Mouse (Mus musculus) frontal cortex, postnatal 36 days (tissue): ENCODE data around the gene Zfp263.

ENCODE experiments used
- DNase-seq, 2 experiments: peaks; one replicate each; pipeline ENCODE4 v3.0.0; 2022; ENCODE audit warnings: low spot score in 2 of 2

Zfp263 gene

DNA sequence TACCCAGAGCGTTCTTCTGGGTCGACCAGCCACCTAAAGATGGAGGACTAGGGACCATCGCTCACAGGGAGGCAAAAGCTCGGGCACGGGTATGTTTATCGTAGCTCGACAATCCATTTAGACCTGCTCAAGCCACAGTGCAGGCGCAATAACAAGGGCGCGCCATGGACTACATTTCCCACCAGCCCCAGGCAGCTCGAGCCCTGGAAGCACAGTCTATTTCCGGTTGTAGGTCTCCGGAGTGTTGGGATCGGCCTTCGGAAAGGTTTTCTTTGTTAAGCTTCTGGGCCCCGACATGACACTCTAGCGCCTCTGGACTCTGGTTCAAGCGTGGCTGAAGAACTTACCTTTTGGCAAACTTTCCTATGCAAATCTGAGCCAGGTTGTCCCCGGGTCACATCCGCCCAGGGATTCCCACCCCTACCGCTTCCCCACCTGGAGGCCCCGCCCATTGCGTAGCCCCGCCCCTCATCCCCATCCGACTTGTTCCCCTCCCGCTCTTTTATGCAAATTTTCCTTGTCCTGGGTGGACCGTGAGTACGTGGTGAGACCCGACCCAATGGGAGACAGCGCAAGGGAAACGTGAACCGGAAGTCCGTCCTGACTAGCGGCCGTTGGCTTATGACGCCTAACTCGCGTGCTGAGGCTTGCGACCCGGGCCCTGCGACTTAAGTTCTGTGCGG lies at the start of gene Zfp263:
Gene Zfp263, plus strand, starts transcription at position 591 of the 683 bp plus-strand sequence.
- DNase-seq, result peak; percentile 93 to 96

DNA sequence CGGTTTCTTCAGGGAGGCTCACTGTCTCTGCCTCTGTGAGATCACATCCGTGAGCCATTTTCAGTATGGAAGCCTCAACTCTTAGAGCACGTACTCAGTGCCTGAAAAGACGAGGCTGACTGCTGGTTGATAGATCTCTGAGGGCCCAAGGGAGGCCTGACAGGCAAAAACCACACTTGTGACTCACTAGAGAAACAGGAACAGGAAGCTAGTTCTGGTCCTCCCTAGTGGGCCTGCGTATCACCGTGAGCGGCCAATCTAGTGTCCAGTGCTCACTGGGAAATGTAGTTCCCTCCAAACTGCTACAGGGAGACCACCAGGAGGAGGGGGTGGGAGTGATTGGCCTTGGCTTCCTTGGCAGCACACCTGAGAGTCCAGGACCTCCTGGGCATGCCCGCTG lies 44.6 kb upstream of the Zfp263 start:
- DNase-seq, result no peak

- DNase-seq, result no peak
Observed at GRCm38 (mm10) chr16:3700893-3701292, 43.0 kb upstream of the Zfp263 start.

GRCm38 (mm10) chr16:3706680-3707079 lies 37.2 kb upstream of the Zfp263 start:
- DNase-seq, result no peak

GRCm38 (mm10) chr16:3714731-3715130 lies 29.2 kb upstream of the Zfp263 start:
- no peak for DNase-seq

DNA sequence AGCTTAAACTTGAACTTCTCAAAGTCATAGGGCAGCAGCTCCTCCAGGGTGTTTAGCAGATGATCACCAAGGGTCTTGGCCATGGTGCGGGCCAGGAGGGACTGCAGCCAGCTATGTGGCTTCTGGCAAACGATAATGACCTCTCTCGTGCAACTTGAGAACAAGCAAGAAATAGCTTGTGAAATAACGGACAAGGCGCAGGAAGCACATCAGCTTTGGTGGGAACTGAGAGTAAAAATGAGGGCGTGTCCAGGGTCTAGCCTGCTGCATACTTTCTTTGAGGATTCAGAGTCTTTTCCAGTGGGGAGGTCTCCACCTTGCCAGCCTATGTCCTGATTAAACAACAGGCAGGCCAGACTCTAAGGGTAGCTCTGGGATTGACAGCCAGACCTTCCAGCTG lies 25.9 kb upstream of the Zfp263 start, which contains the start of gene Mefv:
Gene Mefv, minus strand, starts transcription at position 118 of the 400 bp plus-strand sequence.
- DNase-seq, result no peak

GRCm38 (mm10) chr16:3723231-3723630 lies 20.7 kb upstream of the Zfp263 start:
- no peak for DNase-seq

DNA sequence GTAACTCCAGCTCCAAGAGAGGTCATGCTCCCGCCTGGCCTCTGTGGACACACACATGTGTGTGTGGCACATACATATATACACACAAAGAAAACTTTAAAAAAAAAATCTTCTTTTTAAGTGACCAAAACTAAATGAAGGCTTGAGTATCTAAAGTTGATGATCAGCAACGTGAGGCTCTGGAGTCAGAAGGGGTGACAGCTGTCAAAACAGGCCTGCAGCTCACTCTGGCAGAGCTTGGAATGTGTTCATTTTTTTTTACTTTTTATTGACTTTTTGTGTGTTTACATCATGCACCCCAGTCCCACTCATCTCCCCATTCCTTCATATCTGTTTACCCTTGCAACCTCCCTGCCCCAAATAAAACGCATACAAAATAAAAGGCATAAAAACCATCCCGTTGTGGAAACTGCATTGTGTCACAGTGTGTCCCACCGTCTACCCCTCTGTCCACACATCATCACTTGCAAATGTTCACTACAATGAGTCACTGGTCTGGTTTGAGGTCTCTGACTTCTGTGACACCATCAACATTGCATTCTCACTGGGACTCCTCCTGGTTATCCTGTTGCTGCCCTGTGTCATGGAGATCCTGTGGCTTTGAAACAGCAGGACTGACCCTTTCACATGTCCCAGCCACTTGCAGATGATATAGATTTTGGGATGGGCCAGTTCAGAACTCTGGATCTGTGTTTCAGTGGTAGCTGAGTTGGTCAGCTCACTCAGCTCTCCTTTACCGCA lies 15.7 kb upstream of the Zfp263 start:
- no peak for DNase-seq

DNA sequence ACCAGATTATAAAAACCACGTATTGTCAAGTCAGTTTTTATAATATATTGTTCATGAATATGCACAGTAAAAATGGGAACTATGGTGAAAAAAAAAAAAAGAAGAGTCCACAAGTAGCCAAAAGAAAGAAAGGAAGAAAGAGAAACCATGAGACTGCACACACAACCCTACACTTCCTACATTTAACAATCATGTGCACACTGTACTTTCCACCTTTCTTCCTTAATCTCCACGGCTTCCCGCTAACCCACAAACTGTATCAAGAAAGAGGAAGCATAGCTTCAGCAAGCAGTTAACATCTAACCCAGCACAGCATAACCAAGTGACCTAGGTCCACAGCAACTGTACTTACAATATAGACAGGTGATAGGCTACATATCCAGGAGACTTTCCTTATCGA lies 11.3 kb upstream of the Zfp263 start:
- DNase-seq, result no peak

DNA sequence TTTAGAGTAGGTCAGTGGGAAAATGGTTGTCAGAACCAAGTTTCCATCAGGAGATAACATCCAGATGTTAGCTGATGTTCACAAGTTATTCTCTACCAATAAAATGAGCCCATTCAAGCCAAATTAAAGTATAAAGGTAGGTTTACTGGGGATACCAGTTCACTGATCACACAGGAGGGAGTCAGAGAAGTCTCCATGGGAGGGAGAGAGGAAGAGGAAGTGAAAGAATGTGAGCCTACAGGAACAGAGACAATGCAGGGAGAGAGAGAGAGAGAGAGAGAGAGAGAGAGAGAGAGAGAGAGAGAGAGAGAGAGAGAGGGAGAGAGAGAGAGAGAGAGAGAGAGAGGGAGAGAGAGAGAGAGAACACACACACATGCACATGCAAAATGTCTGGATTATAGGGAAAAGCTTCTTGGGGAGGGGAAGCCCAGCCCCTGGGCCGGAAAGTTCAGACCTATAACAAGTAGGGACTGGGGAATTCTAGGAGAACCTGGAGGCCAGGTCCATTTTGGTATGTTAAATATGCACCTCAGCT lies 10.6 kb upstream of the Zfp263 start:
- no peak for DNase-seq

DNA sequence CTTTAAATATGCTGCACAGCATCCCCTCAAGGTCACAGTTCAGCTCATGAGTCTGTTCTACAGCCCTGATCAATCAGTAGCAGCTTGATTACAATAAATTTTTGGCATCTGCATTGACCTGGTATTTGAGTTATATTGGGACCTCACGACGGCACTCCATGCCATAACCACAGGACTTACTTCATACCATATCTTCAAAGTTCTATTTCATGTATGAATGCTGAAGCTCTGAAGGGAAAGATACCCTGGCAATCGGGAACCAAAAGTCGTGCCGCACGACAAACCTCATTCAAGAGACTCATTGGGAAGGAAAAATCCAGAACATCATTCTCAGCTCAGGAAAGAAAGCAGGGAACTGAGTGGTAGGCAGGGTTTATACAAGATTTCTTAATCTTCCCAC lies 1.4 kb upstream of the Zfp263 start:
- no peak for DNase-seq

DNA sequence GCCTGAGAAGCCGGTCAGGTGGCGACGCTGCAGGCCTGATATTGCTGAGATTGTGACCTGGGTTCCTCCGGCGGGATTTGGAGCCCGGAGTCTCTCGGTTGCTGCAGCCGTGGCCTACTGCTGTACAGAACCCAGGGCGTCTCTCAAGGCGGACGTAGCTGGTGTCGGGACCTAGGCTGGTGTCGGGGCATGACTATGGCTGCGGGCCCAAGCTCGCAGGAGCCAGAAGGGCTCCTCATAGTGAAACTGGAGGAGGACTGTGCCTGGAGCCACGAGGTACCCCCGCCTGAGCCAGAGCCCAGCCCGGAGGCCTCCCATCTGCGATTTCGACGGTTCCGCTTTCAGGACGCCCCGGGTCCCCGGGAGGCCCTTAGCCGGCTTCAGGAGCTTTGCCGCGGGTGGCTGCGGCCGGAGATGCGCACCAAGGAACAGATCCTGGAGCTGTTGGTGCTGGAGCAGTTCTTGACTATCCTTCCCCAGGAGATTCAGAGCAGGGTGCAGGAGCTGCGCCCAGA lies 350 bp downstream of the Zfp263 start:
- no peak for DNase-seq

DNA sequence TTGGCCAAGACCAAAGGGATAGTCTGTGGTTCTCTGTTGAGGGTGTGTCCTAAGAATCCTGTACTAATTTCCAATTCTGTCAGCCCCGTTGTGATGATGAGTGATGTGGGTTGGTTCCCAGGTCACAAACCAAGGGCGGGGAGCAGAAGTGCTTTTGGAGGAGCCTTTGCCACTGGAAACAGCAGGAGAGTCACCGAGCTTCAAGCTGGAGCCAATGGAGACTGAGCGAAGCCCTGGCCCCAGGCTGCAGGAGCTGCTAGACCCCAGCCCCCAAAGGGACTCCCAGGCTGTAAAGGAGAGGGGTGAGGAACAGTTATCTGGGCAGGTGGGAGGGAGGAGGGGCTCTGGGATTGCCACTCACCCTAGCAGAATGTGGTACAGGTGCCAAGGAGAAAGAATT lies 1.8 kb downstream of the Zfp263 start:
- DNase-seq, result no peak

DNA sequence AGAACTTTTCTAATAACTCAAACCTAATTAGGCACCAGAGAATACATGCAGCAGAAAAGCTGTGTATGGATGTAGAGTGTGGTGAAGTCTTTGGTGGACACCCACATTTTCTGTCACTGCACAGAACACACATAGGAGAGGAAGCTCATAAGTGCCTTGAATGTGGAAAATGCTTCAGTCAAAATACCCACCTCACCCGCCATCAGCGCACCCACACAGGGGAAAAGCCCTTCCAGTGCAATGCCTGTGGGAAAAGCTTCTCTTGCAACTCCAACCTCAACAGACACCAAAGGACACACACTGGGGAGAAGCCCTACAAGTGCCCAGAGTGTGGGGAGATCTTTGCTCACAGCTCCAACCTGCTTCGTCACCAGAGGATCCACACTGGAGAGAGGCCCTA lies 5.1 kb downstream of the Zfp263 start:
- no peak for DNase-seq

- no peak for DNase-seq
Observed at GRCm38 (mm10) chr16:3771603-3772002, 27.7 kb downstream of the Zfp263 start.

DNA sequence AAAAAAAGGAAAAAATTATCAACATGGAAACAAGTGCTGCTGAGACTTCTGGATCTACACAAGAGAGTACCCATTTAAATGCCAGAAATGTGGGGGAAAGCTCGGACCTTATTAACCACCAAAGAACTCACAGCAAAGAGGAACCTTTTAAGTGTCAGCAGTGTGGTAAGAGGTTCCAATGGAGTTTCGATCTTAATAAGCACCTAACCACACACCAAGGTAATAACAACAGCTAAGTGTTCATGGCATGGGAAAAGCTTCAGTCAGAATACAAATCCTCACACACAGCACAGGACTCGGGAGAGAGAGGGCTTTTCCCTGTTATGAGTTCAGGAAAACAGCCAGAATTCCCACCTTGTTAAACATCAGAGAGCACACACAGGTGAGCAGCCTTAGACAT lies 32.5 kb downstream of the Zfp263 start:
- DNase-seq, result no peak

DNA sequence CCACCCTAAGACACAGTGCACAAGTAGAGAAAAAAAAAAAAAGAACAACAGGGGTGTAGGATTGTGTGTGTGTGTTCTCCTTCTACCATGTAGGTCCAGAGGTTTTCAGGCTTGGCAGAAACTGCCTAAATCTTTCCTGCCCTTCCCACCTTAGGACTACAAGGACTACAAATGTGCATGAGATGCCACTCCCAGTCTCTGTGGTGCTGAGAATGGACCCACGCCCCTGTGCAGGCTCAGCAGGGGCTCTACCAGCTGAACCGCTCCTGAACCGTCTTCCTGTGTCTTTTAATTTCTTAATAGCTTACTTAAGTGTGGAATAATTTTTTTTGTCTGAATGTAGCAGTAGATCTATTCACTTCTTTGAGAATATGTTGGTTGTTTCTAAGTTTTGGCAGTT lies 34.1 kb downstream of the Zfp263 start:
- no peak for DNase-seq

- no peak for DNase-seq
Observed at GRCm38 (mm10) chr16:3781237-3781636, 37.3 kb downstream of the Zfp263 start.

- DNase-seq, result no peak
Observed at GRCm38 (mm10) chr16:3788394-3788793, 44.5 kb downstream of the Zfp263 start.
